Mouse (Mus musculus): ENCODE results near the gene Pappa. TPM values are rescaled to one million over a fixed set of nuclear protein-coding genes. Genes with fewer than 3 reads are reported as not detected.

Pappa gene
- total RNA-seq, 4 experiments from 2014 or later: 0.30 to 0.56 (median 0.37) TPM

- DNase-seq (ENCODE audit: low spot score in 2 of 2): no peak
Observed at GRCm38 (mm10) chr4:65325816-65326215, 201.8 kb downstream of the Pappa start.

GRCm38 (mm10) chr4:65328486-65329308, 204.7 kb downstream of the Pappa start:
- DNase-seq (ENCODE audit: low spot score in 2 of 2): peak in 1 of 2 experiments; percentile 33

GRCm38 (mm10) chr4:65333718-65334117, 209.7 kb downstream of the Pappa start:
- no peak for DNase-seq (ENCODE audit: low spot score in 2 of 2)

- no peak for DNase-seq (ENCODE audit: low spot score in 2 of 2)
Observed at GRCm38 (mm10) chr4:65341766-65342165, 217.8 kb downstream of the Pappa start.

GRCm38 (mm10) chr4:65350521-65350920, 226.5 kb downstream of the Pappa start:
- no peak for DNase-seq (ENCODE audit: low spot score in 2 of 2)

- no peak for DNase-seq (ENCODE audit: low spot score in 2 of 2)
Observed at GRCm38 (mm10) chr4:65354580-65354979, 230.6 kb downstream of the Pappa start.

- no peak for DNase-seq (ENCODE audit: low spot score in 2 of 2)
Observed at GRCm38 (mm10) chr4:65367135-65367534, 243.2 kb downstream of the Pappa start.

GRCm38 (mm10) chr4:65372731-65373130, 248.8 kb downstream of the Pappa start:
- DNase-seq (ENCODE audit: low spot score in 2 of 2): no peak

- DNase-seq (ENCODE audit: low spot score in 2 of 2): no peak
Observed at GRCm38 (mm10) chr4:65373841-65374240, 249.9 kb downstream of the Pappa start.

- no peak for DNase-seq (ENCODE audit: low spot score in 2 of 2)
Observed at GRCm38 (mm10) chr4:65376571-65376970, 252.6 kb downstream of the Pappa start.

- no peak for DNase-seq (ENCODE audit: low spot score in 2 of 2)
Observed at GRCm38 (mm10) chr4:65379461-65379860, 255.5 kb downstream of the Pappa start.

GRCm38 (mm10) chr4:65383070-65383469, 259.1 kb downstream of the Pappa start:
- no peak for DNase-seq (ENCODE audit: low spot score in 2 of 2)

GRCm38 (mm10) chr4:65391001-65391400, 267.0 kb downstream of the Pappa start:
- DNase-seq (ENCODE audit: low spot score in 2 of 2): no peak

GRCm38 (mm10) chr4:65396806-65397205, 272.8 kb downstream of the Pappa start:
- DNase-seq (ENCODE audit: low spot score in 2 of 2): peak in 1 of 2 experiments; percentile 33

GRCm38 (mm10) chr4:65399457-65399856, 275.5 kb downstream of the Pappa start:
- DNase-seq (ENCODE audit: low spot score in 2 of 2): no peak

GRCm38 (mm10) chr4:65402286-65402685, 278.3 kb downstream of the Pappa start:
- DNase-seq (ENCODE audit: low spot score in 2 of 2): no peak

- DNase-seq (ENCODE audit: low spot score in 2 of 2): no peak
Observed at GRCm38 (mm10) chr4:65402836-65403634, 279.1 kb downstream of the Pappa start.
